Mouse (Mus musculus): ENCODE measurements around the gene Cbx7. TPM values are rescaled to one million over a fixed set of nuclear protein-coding genes. Genes with fewer than 3 reads are reported as not detected.

Cbx7 gene
- polyA plus RNA-seq, 1 experiment, result 32.8 TPM

DNA sequence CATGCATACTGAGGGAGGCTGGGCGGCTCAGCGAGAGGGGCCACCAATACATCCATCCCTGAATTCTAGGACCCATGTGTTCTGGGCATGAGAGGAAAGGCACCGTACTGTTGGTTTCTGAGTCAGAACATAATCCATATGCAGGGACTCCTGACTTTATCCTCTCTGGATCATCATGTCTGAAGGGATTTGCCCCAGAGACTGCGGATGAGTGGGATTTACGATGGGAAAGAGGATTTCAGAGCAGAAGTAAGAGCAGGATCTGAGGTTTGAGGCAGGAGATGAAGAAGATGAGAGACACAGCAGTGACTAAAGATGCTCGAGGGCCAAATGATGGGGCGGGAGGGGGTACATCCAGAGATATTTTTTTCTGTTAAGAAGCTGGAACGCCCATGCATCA is 97.4 kb downstream of the Cbx7 start:
- Histone ChIP-seq H3K27ac (ENCODE audit: insufficient read depth, low read depth, low read length) (no peak overlapping the region), H3K27me3 (ENCODE audit: control insufficient read depth, insufficient read depth, low read length) (no peaks in the 10 kb centered on the region), H3K4me1 (ENCODE audit: control insufficient read depth, insufficient read depth, insufficient read length, low read length) (no peaks in the 10 kb centered on the region), H3K4me3 (ENCODE audit: low read depth, low read length) (no peak overlapping the region), H3K36me3 (ENCODE audit: control insufficient read depth, insufficient read depth, low read length) (no peaks in the 10 kb centered on the region)
- 94% methylated on average over 8 of the region's 8 CpGs for WGBS
- TF ChIP-seq CTCF (IDR thresholded peaks at IDR 0.05; ENCODE audit: extremely low read depth, insufficient read length, insufficient replicate concordance, low read depth, low read length) (no peak), POLR2A (IDR thresholded peaks at IDR 0.05; ENCODE audit: low read depth, low read length) (no peak)

DNA sequence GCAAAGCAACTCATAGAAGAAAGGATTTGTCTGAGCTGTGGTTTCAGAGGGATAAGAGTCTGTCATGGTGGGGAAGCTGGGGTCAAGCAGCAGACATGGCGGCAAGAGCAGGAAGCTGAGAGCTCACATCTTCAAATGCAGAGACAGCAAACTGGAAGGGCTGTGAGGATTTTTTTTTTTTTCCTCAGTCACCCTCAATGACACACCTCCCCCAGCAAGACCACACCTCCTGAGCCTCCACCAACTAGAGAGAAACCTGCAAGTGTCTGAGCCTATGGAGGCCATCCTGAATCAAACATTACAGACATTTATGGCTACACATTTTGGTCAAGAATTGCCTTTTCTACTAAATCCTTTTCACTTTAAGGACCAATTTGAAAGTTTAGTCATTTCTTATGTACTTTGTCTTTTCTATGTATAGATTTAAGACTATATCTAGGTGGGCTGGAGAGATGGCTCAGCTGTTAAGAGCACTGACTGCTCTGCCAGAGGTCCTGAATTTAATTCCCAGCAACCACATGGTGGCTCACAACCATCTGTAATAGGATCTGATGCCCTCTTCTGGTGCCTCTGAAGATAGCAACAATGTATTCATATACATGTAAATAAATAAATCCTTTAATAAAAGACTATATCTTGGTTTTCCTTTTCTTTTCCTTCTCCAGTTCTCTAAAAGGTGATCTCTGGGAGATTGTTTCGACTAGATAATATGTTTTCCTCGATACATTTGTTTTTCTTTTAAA is 103.5 kb downstream of the Cbx7 start:
- WGBS, result 89% methylated on average over 3 of the region's 3 CpGs
- TF ChIP-seq POLR2A (IDR thresholded peaks at IDR 0.05; ENCODE audit: low read depth, low read length), result no peak
- TF ChIP-seq CTCF (IDR thresholded peaks at IDR 0.05; ENCODE audit: extremely low read depth, insufficient read length, insufficient replicate concordance, low read depth, low read length), result no peak
- no peaks in the 10 kb centered on the region for H3K27me3 ChIP-seq (ENCODE audit: control insufficient read depth, insufficient read depth, low read length)
- no peak overlapping the region for H3K4me3 ChIP-seq (ENCODE audit: low read depth, low read length)
- H3K27ac ChIP-seq (ENCODE audit: insufficient read depth, low read depth, low read length), result no peak overlapping the region
- no peaks in the 10 kb centered on the region for H3K4me1 ChIP-seq (ENCODE audit: control insufficient read depth, insufficient read depth, insufficient read length, low read length)
- no peaks in the 10 kb centered on the region for H3K36me3 ChIP-seq (ENCODE audit: control insufficient read depth, insufficient read depth, low read length)

Other genes starting within 250 kb of the Cbx7 start
- gene Sun2, start 228.6 kb downstream of the Cbx7 start, polyA plus RNA-seq (2012; rRNA removed), result 12.1 and 18.5 TPM in 2 replicates
- gene Dnal4, start 193.3 kb downstream of the Cbx7 start, polyA plus RNA-seq (2012; rRNA removed), result 8.6 and 18.7 TPM in 2 replicates
- gene Nptxr, start 166.4 kb downstream of the Cbx7 start, polyA plus RNA-seq (2012; rRNA removed), result 1.0 and 1.3 TPM in 2 replicates
- 0.23 and 0.63 TPM in 2 replicates for gene Npcd, start 136.9 kb downstream of the Cbx7 start, polyA plus RNA-seq (2012; rRNA removed)
- gene Cbx6, start 136.4 kb downstream of the Cbx7 start, polyA plus RNA-seq (2012; rRNA removed), result 11.1 and 19.9 TPM in 2 replicates
- 9.3 and 21.1 TPM in 2 replicates for gene Apobec3, start 79.5 kb downstream of the Cbx7 start, polyA plus RNA-seq (2012; rRNA removed)
- 5.7 and 8.0 TPM in 2 replicates for gene Pdgfb, start 43.9 kb upstream of the Cbx7 start, polyA plus RNA-seq (2012; rRNA removed)
- gene Syngr1, start 120.2 kb upstream of the Cbx7 start, polyA plus RNA-seq (2012; rRNA removed), result 13.4 and 29.1 TPM in 2 replicates
- 129 and 298 TPM in 2 replicates for gene Rpl3, start 120.7 kb upstream of the Cbx7 start, polyA plus RNA-seq (2012; rRNA removed)
- gene Tab1, start 162.0 kb upstream of the Cbx7 start, polyA plus RNA-seq (2012; rRNA removed), result 14.7 and 28.6 TPM in 2 replicates
- 28.4 and 62.6 TPM in 2 replicates for gene Mgat3, start 202.6 kb upstream of the Cbx7 start, polyA plus RNA-seq (2012; rRNA removed)

Measured in small intestine, adult 2 months (tissue).